Mouse (Mus musculus) olfactory bulb, adult 2 months (tissue): ENCODE measurements at regions not wholly inside any gene's neighbourhood (a gene's known extent, or its start where the extent isn't known, plus 50 kb on each side); places are given as distances from the start of the nearest gene placed in this dataset.

Source experiments
- CTCF ChIP-seq: fragments of 200-500 bp; IDR thresholded peaks from 2 replicates; pipeline ENCODE4 v1.5.1; 2012; ENCODE audit warnings: low read depth, mild to moderate bottlenecking, low read length, moderate library complexity; ENCODE audit not compliant: insufficient read depth
- POLR2A ChIP-seq: fragments of 200-500 bp; IDR thresholded peaks from 2 replicates; pipeline ENCODE4 v1.6.1; 2012; ENCODE audit warnings: mild to moderate bottlenecking, low read depth, low read length, moderate library complexity; ENCODE audit not compliant: insufficient read depth

DNA sequence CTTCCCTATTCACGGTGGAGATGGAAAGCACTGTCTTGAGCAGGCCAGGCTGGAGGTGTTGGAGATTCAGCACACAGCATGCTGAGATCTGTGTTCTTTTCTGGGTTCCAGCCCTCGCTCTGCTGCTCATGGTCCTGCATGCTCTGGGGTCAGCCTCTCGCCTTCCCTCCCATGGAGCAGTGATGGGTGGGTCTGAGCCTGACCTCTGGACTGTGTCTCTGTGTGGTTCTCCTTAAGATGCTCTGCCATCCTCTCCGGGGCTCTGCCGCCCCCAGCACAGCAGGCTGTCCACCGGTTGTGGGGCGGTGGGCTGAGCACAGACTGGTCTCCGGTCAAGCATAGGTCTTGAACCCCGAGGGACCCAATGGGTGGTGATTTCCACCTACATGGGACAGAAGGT, 57.7 kb upstream of the Lemd2 start:
- TF ChIP-seq POLR2A (no peak), CTCF (no peak)
